Mouse (Mus musculus) liver, embryonic 14.5 days (tissue): ENCODE results near the gene Kirrel2. TPM values are rescaled to one million over a fixed set of nuclear protein-coding genes. Genes with fewer than 3 reads are reported as not detected.
"Not testable (repeated sequence)": the region's sequence is repeated elsewhere in the genome, so short reads cannot be mapped to it uniquely, and the experiment has no call there.

ENCODE experiments used
- ATAC-seq: fragments of 200-750 bp; cut with Nextera tagmentation; 2 replicates; pipeline ENCODE4 v1.8.0; 2017; ENCODE audit warnings: moderate number of reproducible peaks, mild to moderate bottlenecking, moderate library complexity; ENCODE audit not compliant: insufficient read depth
- DNase-seq, 3 experiments: peaks; one replicate each; pipeline ENCODE4 v3.0.0-alpha.2; 2012 to 2013; ENCODE audit warnings: low read depth in 3 of 3, low spot score in 3 of 3
- H3K27ac ChIP-seq: fragments of 300-500 bp; sonication (generic); 2 replicates; pipeline ENCODE4 v1.5.1; 2014; ENCODE audit warnings: moderate library complexity, mild to moderate bottlenecking, control low read depth, inconsistent platforms
- H3K27me3 ChIP-seq: fragments of 300-500 bp; sonication (generic); 2 replicates; pipeline ENCODE4 v1.6.1; 2014; ENCODE audit warnings: mild to moderate bottlenecking, low read length, moderate library complexity; ENCODE audit not compliant: control insufficient read depth, insufficient read depth
- H3K36me3 ChIP-seq: fragments of 300-500 bp; sonication (generic); replicated peaks from 2 replicates; pipeline ENCODE4 v1.6.1; 2014; ENCODE audit warnings: low read depth; ENCODE audit not compliant: control insufficient read depth, insufficient read depth
- H3K4me1 ChIP-seq, 2 experiments: fragments of 200-500 bp in 1 of 2; fragments of 300-500 bp in 1 of 2; sonication (generic) in 1 of 2; replicated peaks; 2 replicates each; pipeline ENCODE4 v1.6.1; 2012 to 2014; ENCODE audit warnings: antibody characterized with exemption in 1 of 2, inconsistent platforms in 1 of 2, low read length in 1 of 2; ENCODE audit not compliant: control insufficient read depth in 2 of 2, insufficient read depth in 2 of 2
- H3K4me2 ChIP-seq: fragments of 300-500 bp; sonication (generic); 2 replicates; pipeline ENCODE4 v1.6.1; 2014; ENCODE audit warnings: low read depth, mild to moderate bottlenecking, control low read depth, moderate library complexity
- H3K4me3 ChIP-seq, 2 experiments: fragments of 200-500 bp in 1 of 2; fragments of 300-500 bp in 1 of 2; sonication (generic) in 1 of 2; 2 replicates each; pipeline ENCODE4 v1.5.1; 2012 to 2014; ENCODE audit warnings: low read depth in 2 of 2, low read length in 2 of 2, mild to moderate bottlenecking in 2 of 2, control low read depth in 1 of 2, inconsistent platforms in 1 of 2, moderate library complexity in 1 of 2; ENCODE audit not compliant: insufficient read depth in 1 of 2
- H3K9ac ChIP-seq: fragments of 300-500 bp; sonication (generic); replicated peaks from 2 replicates; pipeline ENCODE4 v1.6.1; 2014; ENCODE audit warnings: mild to moderate bottlenecking, control low read depth, moderate library complexity
- H3K9me3 ChIP-seq: fragments of 300-500 bp; sonication (generic); 2 replicates; pipeline ENCODE4 v1.6.1; 2016; ENCODE audit warnings: low read length, mixed read lengths; ENCODE audit not compliant: control insufficient read depth
- CTCF ChIP-seq: IDR thresholded peaks from 2 replicates; pipeline ENCODE4 v1.5.1; 2016; ENCODE audit warnings: antibody characterized with exemption, low read depth, control low read depth
- EP300 ChIP-seq: IDR thresholded peaks from 2 replicates; pipeline ENCODE4 v1.6.1; 2016; ENCODE audit warnings: antibody characterized with exemption, low read depth
- WGBS: fragments of 180-500 bp; shearing (Covaris S2); extraction: QIAGEN DNeasy Blood & Tissue Kit; methylation state at CpG from one replicate; pipeline ENCODE4 v1.1.7; 2014; ENCODE audit not compliant: insufficient replicate concordance; 5-methylcytosine and 5-hydroxymethylcytosine counted together
- polyA plus RNA-seq, 2 experiments: library from polyadenylated mRNA; depleted of rRNA in 1 of 2; stranded (reverse) in 1 of 2; unstranded in 1 of 2; fragments of >200 nt; fragmentation: Nextera tagmentation in 1 of 2; extraction: Ambion mirVana in 1 of 2; gene quantifications; 2 replicates each; pipeline versions ENCODE4 v1.2.1 to v1.2.3; 2012 to 2014

Gene Kirrel2
- polyA plus RNA-seq (2012; rRNA removed) (0.10 and 0.30 TPM in 2 replicates), polyA plus RNA-seq (2014; fragmentation: Nextera tagmentation; extraction: Ambion mirVana) (0.18 TPM in 1 of 2 replicates, not detected in the other)

GRCm38 (mm10) chr7:30457629-30458330 is at the start of gene Kirrel2, which contains the start of gene Nphs1:
Gene Kirrel2, minus strand, starts transcription at chr7:30457690.
Gene Nphs1, plus strand, starts transcription at chr7:30458315.
- no peaks in the 10 kb centered on the region for H3K9me3 ChIP-seq
- H3K4me1 ChIP-seq, result no peaks in the 10 kb centered on the region
- H3K9ac ChIP-seq, result no peak within 1 kb of the TSS
- 4% methylated on average over 16 of the region's 16 CpGs for WGBS
- H3K27ac ChIP-seq, result no peak within 1 kb of the TSS
- TF ChIP-seq CTCF, result no peak
- TF ChIP-seq EP300, result no peak
- no peak within 1 kb of the TSS for H3K4me2 ChIP-seq
- ATAC-seq (no peak), DNase-seq (no peak)
- no peak within 1 kb of the TSS for H3K4me3 ChIP-seq
- peaks cover 64% of the 10 kb centered on the region for H3K27me3 ChIP-seq
- H3K36me3 ChIP-seq, result no peaks in the 10 kb centered on the region

- not testable (repeated sequence) for H3K4me2 ChIP-seq, H3K9me3 ChIP-seq, ATAC-seq, H3K36me3 ChIP-seq, H3K27ac ChIP-seq, H3K4me1 ChIP-seq, H3K9ac ChIP-seq, H3K4me3 ChIP-seq, H3K27me3 ChIP-seq, DNase-seq
- peak; percentile 31 for TF ChIP-seq CTCF
- WGBS, result 41% methylated on average over 5 of the region's 5 CpGs
Observed at GRCm38 (mm10) chr7:30501159-30501558, 43.7 kb upstream of the Kirrel2 start.

- not testable (repeated sequence) for H3K27ac ChIP-seq, DNase-seq, H3K27me3 ChIP-seq, H3K36me3 ChIP-seq, H3K4me1 ChIP-seq, H3K4me2 ChIP-seq, H3K9ac ChIP-seq, H3K9me3 ChIP-seq, ATAC-seq, H3K4me3 ChIP-seq
- WGBS, result 38% methylated on average over 5 of the region's 5 CpGs
Observed at GRCm38 (mm10) chr7:30495506-30496042, 38.1 kb upstream of the Kirrel2 start.

GRCm38 (mm10) chr7:30493401-30493931 is 36.0 kb upstream of the Kirrel2 start, which contains the start of gene Prodh2:
Gene Prodh2, plus strand, starts transcription at chr7:30493622.
- H3K4me2 ChIP-seq, result peak within 1 kb of the TSS; percentile 36

GRCm38 (mm10) chr7:30492765-30493164 is 35.3 kb upstream of the Kirrel2 start:
- peak; percentile 34 to 45 (median 42) for DNase-seq
- Histone ChIP-seq H3K9me3 (no peaks in the 10 kb centered on the region), H3K4me1 (no peaks in the 10 kb centered on the region), H3K4me2 (peak overlapping the region; percentile 28; the same call in 1 of the 2 replicates), H3K36me3 (no peaks in the 10 kb centered on the region), H3K27ac (no peak overlapping the region), H3K4me3 (no peak overlapping the region), H3K9ac (no peak overlapping the region), H3K27me3 (no peaks in the 10 kb centered on the region)
- TF ChIP-seq CTCF (peak; percentile 87), EP300 (no peak)
- peak; percentile 9; the same call in 1 of the 2 replicates for ATAC-seq
- 16% methylated on average over 4 of the region's 4 CpGs for WGBS

More at GRCm38 (mm10) chr7:30493401-30493931, 36.0 kb upstream of the Kirrel2 start, which contains the start of gene Prodh2:
- Histone ChIP-seq H3K9me3 (no peaks in the 10 kb centered on the region), H3K36me3 (no peaks in the 10 kb centered on the region), H3K4me1 (no peaks in the 10 kb centered on the region), H3K27ac (no peak within 1 kb of the TSS), H3K4me3 (peak within 1 kb of the TSS; percentile 46 to 49), H3K9ac (no peak within 1 kb of the TSS), H3K27me3 (no peaks in the 10 kb centered on the region)
- peak; percentile 79 for ATAC-seq
- no peak for TF ChIP-seq EP300
- 0 out of 2 replicates have a peak, but pooled peaks have one; percentile 27 for TF ChIP-seq CTCF
- peak; percentile 20 to 45 (median 40) for DNase-seq
- WGBS, result 48% methylated on average over 11 of the region's 11 CpGs
